Comparison of ENCODE assay signal across 13 mouse cellular contexts in genomic region chr12:80815893-80816292, GRCm38 (mm10). TPM values are rescaled to one million over a fixed set of nuclear protein-coding genes. Genes with fewer than 3 reads are reported as not detected.
A peak's percentile ranks its signal among the peaks of the same experiment; 100 is the strongest.
DNase-seq lines count a peak whose midpoint lies in the region; ATAC-seq and TF ChIP-seq lines count a peak whose summit lies in the region.
"Had no signal": no experiment of that assay in that cellular context is flagged by ENCODE, and none has a peak within 500 bp of the region (broad histone marks: within the 10 kb centered on the region; RNA-seq: fewer than 3 reads in every experiment).

No protein-coding gene starts in this region.

- TF ChIP-seq EP300 in liver, postnatal 0 days (IDR thresholded peaks at IDR 0.05; ENCODE audit: low read depth), result no peak

- DNase-seq in heart, postnatal 36 days, result no peak
- DNase-seq in midbrain, embryonic 10.5 days (ENCODE audit: low spot score), result no peak
- no peak for DNase-seq in midbrain, embryonic 14.5 days
- DNase-seq in liver, postnatal 0 days, result no peak
- DNase-seq in left cerebral cortex, postnatal 25 days (ENCODE audit: low spot score in 2 of 2), result no peak
- DNase-seq in frontal cortex, adult 2 months (ENCODE audit: extremely low spot score in 1 of 2, low spot score in 1 of 2), result no peak
- DNase-seq: adrenal gland, postnatal 10 days; kidney, postnatal 36 days; lung, postnatal 14 days had no signal

- no peak for ATAC-seq in heart, embryonic 11.5 days (replicated peaks; ENCODE audit: insufficient number of reproducible peaks, low FRiP score, low TSS enrichment)
- ATAC-seq in midbrain, embryonic 14.5 days (ENCODE audit: low FRiP score, low TSS enrichment), result no peak
- ATAC-seq in hindbrain, embryonic 12.5 days (ENCODE audit: low FRiP score), result no peak
- ATAC-seq in liver, postnatal 0 days, result no peak

- no peaks in the 10 kb centered on the region for H3K27me3 ChIP-seq in heart, embryonic 11.5 days (ENCODE audit: control insufficient read depth, insufficient read depth, low read length)
- H3K27me3 ChIP-seq in midbrain, embryonic 10.5 days (ENCODE audit: low read depth, poor library complexity, severe bottlenecking), result no peaks in the 10 kb centered on the region
- no peaks in the 10 kb centered on the region for H3K27me3 ChIP-seq in midbrain, embryonic 14.5 days (ENCODE audit: control insufficient read depth, insufficient read depth, low read length)
- no peaks in the 10 kb centered on the region for H3K27me3 ChIP-seq in hindbrain, embryonic 12.5 days
- no peaks in the 10 kb centered on the region for H3K27me3 ChIP-seq in liver, postnatal 0 days (ENCODE audit: insufficient read depth, low read length)
- H3K27me3 ChIP-seq: embryonic facial prominence, embryonic 13.5 days had no signal

- no peak for TF ChIP-seq CTCF in liver, postnatal 0 days (IDR thresholded peaks at IDR 0.05; ENCODE audit: low read depth)

- H3K4me2 ChIP-seq in heart, embryonic 11.5 days, result no peak overlapping the region
- no peak overlapping the region for H3K4me2 ChIP-seq in midbrain, embryonic 14.5 days (ENCODE audit: low read length)
- no peak overlapping the region for H3K4me2 ChIP-seq in hindbrain, embryonic 12.5 days (replicated peaks)
- H3K4me2 ChIP-seq in liver, postnatal 0 days (ENCODE audit: low read depth, low read length), result 0 out of 2 replicates have a peak overlapping the region, but pooled peaks have one; percentile 3
- H3K4me2 ChIP-seq: embryonic facial prominence, embryonic 13.5 days had no signal

- 0 out of 2 replicates have a peak overlapping the region, but pooled peaks have one; percentile 57 for H3K27ac ChIP-seq in heart, embryonic 11.5 days (ENCODE audit: low read depth, low read length)
- peak overlapping the region; percentile 65 for H3K27ac ChIP-seq in midbrain, embryonic 10.5 days (replicated peaks)
- H3K27ac ChIP-seq in midbrain, embryonic 14.5 days (replicated peaks; ENCODE audit: low read depth, low read length), result no peak overlapping the region; the same call in 1 of the 2 replicates
- H3K27ac ChIP-seq in hindbrain, embryonic 12.5 days, result peak overlapping the region; percentile 71; the same call in 1 of the 2 replicates
- peak overlapping the region; percentile 61 for H3K27ac ChIP-seq in liver, postnatal 0 days (ENCODE audit: low read depth)
- H3K27ac ChIP-seq: embryonic facial prominence, embryonic 13.5 days had no signal

- intact Hi-C loops in heart, postnatal 36 days (cut with DNase I), result no loop called here
- intact Hi-C loops in left cerebral cortex, postnatal 25 days (cut with DNase I), result loop anchor here (5.0 kb wide), 1 partner anchor 61 kb away; no protein-coding TSS in a partner anchor

- H3K4me1 ChIP-seq in heart, embryonic 11.5 days (ENCODE audit: control insufficient read depth, insufficient read depth, low read length), result peaks cover 59% of the 10 kb centered on the region
- H3K4me1 ChIP-seq in midbrain, embryonic 10.5 days, result peaks cover 43% of the 10 kb centered on the region
- H3K4me1 ChIP-seq in midbrain, embryonic 14.5 days (ENCODE audit: control insufficient read depth, insufficient read depth, low read length), result peaks cover 10% of the 10 kb centered on the region
- H3K4me1 ChIP-seq in hindbrain, embryonic 12.5 days, result peaks cover 33% of the 10 kb centered on the region
- H3K4me1 ChIP-seq in liver, postnatal 0 days (ENCODE audit: insufficient read depth), result peaks cover 85% of the 10 kb centered on the region

- no peak overlapping the region for H3K4me3 ChIP-seq in heart, embryonic 11.5 days (ENCODE audit: low read depth, low read length)
- H3K4me3 ChIP-seq in midbrain, embryonic 10.5 days, result no peak overlapping the region
- no peak overlapping the region for H3K4me3 ChIP-seq in midbrain, embryonic 14.5 days (replicated peaks; ENCODE audit: low read depth, low read length)
- no peak overlapping the region for H3K4me3 ChIP-seq in hindbrain, embryonic 12.5 days
- no peak overlapping the region for H3K4me3 ChIP-seq in liver, postnatal 0 days (ENCODE audit: low read depth, low read length)
- H3K4me3 ChIP-seq: embryonic facial prominence, embryonic 13.5 days had no signal

- no peaks in the 10 kb centered on the region for H3K9me3 ChIP-seq in heart, embryonic 11.5 days (replicated peaks; ENCODE audit: control insufficient read depth, low read length)
- H3K9me3 ChIP-seq in midbrain, embryonic 10.5 days (replicated peaks), result no peaks in the 10 kb centered on the region
- H3K9me3 ChIP-seq in midbrain, embryonic 14.5 days (ENCODE audit: control insufficient read depth, low read length), result no peaks in the 10 kb centered on the region
- no peaks in the 10 kb centered on the region for H3K9me3 ChIP-seq in hindbrain, embryonic 12.5 days (replicated peaks)
- no peaks in the 10 kb centered on the region for H3K9me3 ChIP-seq in liver, postnatal 0 days (ENCODE audit: low read length)
- H3K9me3 ChIP-seq: embryonic facial prominence, embryonic 13.5 days had no signal

- H3K9ac ChIP-seq in heart, embryonic 11.5 days (ENCODE audit: low read depth, low read length), result no peak overlapping the region
- no peak overlapping the region for H3K9ac ChIP-seq in midbrain, embryonic 14.5 days (replicated peaks; ENCODE audit: low read length)
- H3K9ac ChIP-seq in hindbrain, embryonic 12.5 days, result no peak overlapping the region
- H3K9ac ChIP-seq in liver, postnatal 0 days (replicated peaks), result no peak overlapping the region; the same call in 1 of the 2 replicates

- no peaks in the 10 kb centered on the region for H3K36me3 ChIP-seq in heart, embryonic 11.5 days (ENCODE audit: control insufficient read depth, insufficient read depth, low read length)
- H3K36me3 ChIP-seq in midbrain, embryonic 10.5 days, result no peaks in the 10 kb centered on the region
- no peaks in the 10 kb centered on the region for H3K36me3 ChIP-seq in midbrain, embryonic 14.5 days (ENCODE audit: control insufficient read depth, insufficient read depth, low read length)
- H3K36me3 ChIP-seq in hindbrain, embryonic 12.5 days, result no peaks in the 10 kb centered on the region
- no peaks in the 10 kb centered on the region for H3K36me3 ChIP-seq in liver, postnatal 0 days (replicated peaks; ENCODE audit: insufficient read depth, low read length)
- H3K36me3 ChIP-seq: embryonic facial prominence, embryonic 13.5 days had no signal

- 50% methylated on average over 3 of the region's 3 CpGs for WGBS in heart, embryonic 11.5 days (ENCODE audit: insufficient replicate concordance)
- WGBS in midbrain, embryonic 10.5 days, result 87% methylated on average over 3 of the region's 3 CpGs
- 83% methylated on average over 3 of the region's 3 CpGs for WGBS in midbrain, embryonic 14.5 days
- 88% methylated on average over 3 of the region's 3 CpGs for WGBS in hindbrain, embryonic 12.5 days
- 49% methylated on average over 3 of the region's 3 CpGs for WGBS in liver, postnatal 0 days (ENCODE audit: insufficient replicate concordance)

RNA-seq across cellular contexts. Expression of gene Susd6, which starts 25.6 kb away (rescaled TPM):
- polyA plus RNA-seq in heart, embryonic 11.5 days (2014; fragmentation: Nextera tagmentation; extraction: Ambion mirVana), result 17.7 and 20.4 TPM in 2 replicates
- 10 to 100 TPM; 72.2 to 76.1 TPM for total RNA-seq in heart, postnatal 36 days (2021)
- 13.9 and 16.6 TPM in 2 replicates for polyA plus RNA-seq in midbrain, embryonic 10.5 days (2016; fragmentation: Nextera tagmentation; extraction: Ambion mirVana)
- polyA plus RNA-seq in midbrain, embryonic 14.5 days (2014; fragmentation: Nextera tagmentation; extraction: Ambion mirVana), result 8.8 and 14.3 TPM in 2 replicates
- 18.8 and 19.3 TPM in 2 replicates for polyA plus RNA-seq in hindbrain, embryonic 12.5 days (2016; fragmentation: Nextera tagmentation; extraction: Ambion mirVana)
- polyA plus RNA-seq in liver, postnatal 0 days (2015; fragmentation: Nextera tagmentation; extraction: Ambion mirVana), result 8.6 and 10.8 TPM in 2 replicates
- 10 to 100 TPM; 32.1 to 32.9 TPM for total RNA-seq in left cerebral cortex, postnatal 25 days (2021)
- polyA plus RNA-seq in frontal cortex, adult 2 months (2012; rRNA removed), result 20.7 and 22.9 TPM in 2 replicates

RNA-seq across cellular contexts. Expression of gene Ccdc177, which starts 55.4 kb away (rescaled TPM):
- polyA plus RNA-seq in heart, embryonic 11.5 days (2014; fragmentation: Nextera tagmentation; extraction: Ambion mirVana), result 0.04 TPM in 1 of 2 replicates, not detected in the other
- total RNA-seq in heart, postnatal 36 days (2021), result not detected
- 2.0 and 2.2 TPM in 2 replicates for polyA plus RNA-seq in midbrain, embryonic 10.5 days (2016; fragmentation: Nextera tagmentation; extraction: Ambion mirVana)
- polyA plus RNA-seq in midbrain, embryonic 14.5 days (2014; fragmentation: Nextera tagmentation; extraction: Ambion mirVana), result 8.5 and 8.8 TPM in 2 replicates
- polyA plus RNA-seq in hindbrain, embryonic 12.5 days (2016; fragmentation: Nextera tagmentation; extraction: Ambion mirVana), result 5.9 and 6.7 TPM in 2 replicates
- not detected in 2 replicates for polyA plus RNA-seq in liver, postnatal 0 days (2015; fragmentation: Nextera tagmentation; extraction: Ambion mirVana)
- 10 to 100 TPM; 12.9 to 15.5 TPM for total RNA-seq in left cerebral cortex, postnatal 25 days (2021)
- polyA plus RNA-seq in frontal cortex, adult 2 months (2012; rRNA removed), result 5.3 and 6.3 TPM in 2 replicates
- polyA plus RNA-seq: inflammation-experienced regulatory T-cells, adult 6 months had no signal
